Mouse (Mus musculus) skeletal muscle tissue, adult 2 months (tissue): ENCODE measurements around the gene Sell.

Experiments used
- DNase-seq: peaks from one replicate; pipeline ENCODE4 v3.0.0-alpha.2; 2012; ENCODE audit warnings: low read depth, low spot score

Sell gene

DNA sequence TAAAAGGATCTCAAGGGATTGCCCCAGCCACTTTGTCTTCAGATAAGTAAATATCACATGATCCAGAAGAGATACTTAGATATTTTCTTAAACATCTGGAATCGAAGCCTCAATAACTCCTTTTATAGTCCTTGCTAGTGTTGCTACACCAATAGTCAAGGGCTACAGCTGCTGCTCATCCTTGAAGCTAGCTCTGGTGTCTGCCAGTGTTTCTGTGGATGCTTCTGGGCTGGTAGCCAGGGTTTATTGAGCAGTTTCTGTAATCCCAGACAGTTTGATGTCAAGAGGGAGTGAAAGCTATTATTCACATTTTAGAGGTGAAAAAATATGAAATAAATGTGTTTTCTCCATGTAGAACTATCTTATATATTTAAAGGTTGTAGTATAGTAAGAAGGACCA, 70.8 kb downstream of the Sell start:
- DNase-seq = no peak
